ENCODE assay signal across 24 mouse cellular contexts in the genomic region with DNA sequence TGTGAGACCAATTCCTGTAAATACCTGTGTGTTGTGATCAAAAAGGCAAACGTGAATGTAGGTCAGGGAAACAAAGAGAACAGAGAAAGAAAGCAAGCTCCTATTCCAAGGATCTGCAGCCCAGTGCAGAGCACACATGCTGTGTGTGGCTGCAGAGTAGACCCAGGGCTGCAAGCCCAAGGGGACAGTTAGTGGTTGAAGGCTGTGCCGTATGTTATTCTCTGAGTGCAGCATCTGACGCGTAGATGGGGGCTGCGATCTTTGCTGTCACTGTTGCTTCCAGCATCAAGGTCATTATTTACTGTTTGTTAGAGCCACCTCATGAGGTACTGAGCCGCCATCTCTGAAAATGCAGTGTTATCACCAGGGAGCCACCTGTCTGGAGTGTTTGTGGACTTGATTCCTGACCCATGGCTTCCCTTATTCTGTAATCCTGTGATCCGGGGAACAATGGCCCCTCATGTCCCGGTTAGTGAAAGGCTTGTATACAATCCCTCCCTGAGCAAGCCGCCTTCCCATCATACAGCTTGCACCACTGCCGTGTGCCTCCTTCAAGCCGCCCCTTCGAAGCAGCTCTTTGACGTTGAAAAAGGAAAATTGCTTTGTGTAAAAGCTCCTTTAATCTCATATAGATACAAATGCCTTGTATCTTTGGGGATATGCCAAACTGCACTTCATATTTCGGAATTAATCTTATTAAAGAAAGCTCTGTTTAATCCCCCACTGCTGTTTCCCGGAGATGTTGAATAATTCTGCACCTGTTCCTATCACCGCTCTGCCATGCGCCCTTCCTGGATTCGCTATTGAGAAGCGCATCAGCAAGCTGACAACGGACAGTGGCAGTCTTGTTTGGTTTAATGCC. TPM values are rescaled to one million over a fixed set of nuclear protein-coding genes. Genes with fewer than 3 reads are reported as not detected.
DNase-seq lines count a peak whose midpoint lies in the region; ATAC-seq lines count a peak whose summit lies in the region.
"Had no signal": no experiment of that assay in that cellular context is flagged by ENCODE, and none has a peak within 500 bp of the region (broad histone marks: within the 10 kb centered on the region; RNA-seq: fewer than 3 reads in every experiment).

No protein-coding gene starts in this region.

- DNase-seq in layer of hippocampus, postnatal 10 days (ENCODE audit: low spot score in 2 of 2), result peak; percentile 16 to 21
- no peak for DNase-seq in layer of hippocampus, postnatal 14 days (ENCODE audit: low spot score in 2 of 2)
- DNase-seq in retina, embryonic 14.5 days (ENCODE audit: low spot score), result peak; percentile 28
- DNase-seq in thymus, postnatal 14 days, result no peak
- no peak for DNase-seq in right cerebral cortex, adult 18-20 months
- DNase-seq: gastrocnemius, postnatal 10 days; heart, adult 2 months; liver; lung, adult 18-20 months; thymus, postnatal 25 days had no signal

- no peaks in the 10 kb centered on the region for H3K36me3 ChIP-seq in forebrain, embryonic 15.5 days
- H3K36me3 ChIP-seq in midbrain, embryonic 13.5 days, result no peaks in the 10 kb centered on the region
- no peaks in the 10 kb centered on the region for H3K36me3 ChIP-seq in intestine, embryonic 15.5 days
- H3K36me3 ChIP-seq: embryonic facial prominence, embryonic 12.5 days had no signal

- no peaks in the 10 kb centered on the region for H3K27me3 ChIP-seq in forebrain, embryonic 15.5 days
- no peaks in the 10 kb centered on the region for H3K27me3 ChIP-seq in midbrain, embryonic 13.5 days
- H3K27me3 ChIP-seq in intestine, embryonic 15.5 days (replicated peaks), result no peaks in the 10 kb centered on the region
- H3K27me3 ChIP-seq: embryonic facial prominence, embryonic 12.5 days; Patski had no signal

- peak overlapping the region; percentile 32 for H3K9ac ChIP-seq in forebrain, embryonic 15.5 days (replicated peaks)
- H3K9ac ChIP-seq in midbrain, embryonic 13.5 days (replicated peaks), result peak overlapping the region; percentile 48
- H3K9ac ChIP-seq in intestine, embryonic 15.5 days, result no peak overlapping the region
- H3K9ac ChIP-seq: embryonic facial prominence, embryonic 12.5 days had no signal

- peaks cover 15% of the 10 kb centered on the region for H3K4me1 ChIP-seq in forebrain, embryonic 15.5 days
- H3K4me1 ChIP-seq in midbrain, embryonic 13.5 days (replicated peaks), result peaks cover 21% of the 10 kb centered on the region
- no peaks in the 10 kb centered on the region for H3K4me1 ChIP-seq in intestine, embryonic 15.5 days (replicated peaks)
- H3K4me1 ChIP-seq: embryonic facial prominence, embryonic 12.5 days had no signal

- H3K9me3 ChIP-seq in forebrain, embryonic 15.5 days, result no peaks in the 10 kb centered on the region
- H3K9me3 ChIP-seq in midbrain, embryonic 13.5 days, result peaks cover 4% of the 10 kb centered on the region; the same call in 1 of the 2 replicates
- H3K9me3 ChIP-seq in intestine, embryonic 15.5 days, result no peaks in the 10 kb centered on the region
- H3K9me3 ChIP-seq: embryonic facial prominence, embryonic 12.5 days had no signal

- peak overlapping the region; percentile 19; the same call in 1 of the 2 replicates for H3K4me2 ChIP-seq in forebrain, embryonic 15.5 days (replicated peaks)
- H3K4me2 ChIP-seq in midbrain, embryonic 13.5 days (replicated peaks), result peak overlapping the region; percentile 39
- H3K4me2 ChIP-seq in intestine, embryonic 15.5 days (replicated peaks), result no peak overlapping the region
- H3K4me2 ChIP-seq: embryonic facial prominence, embryonic 12.5 days had no signal

- ATAC-seq in forebrain, embryonic 15.5 days (replicated peaks), result peak; percentile 71
- peak; percentile 89 for ATAC-seq in midbrain, embryonic 13.5 days
- ATAC-seq in intestine, embryonic 15.5 days, result no peak
- ATAC-seq: Patski had no signal

- WGBS in forebrain, embryonic 15.5 days, result 21% methylated on average over 20 of the region's 20 CpGs
- WGBS in midbrain, embryonic 13.5 days, result 17% methylated on average over 20 of the region's 20 CpGs
- WGBS in intestine, embryonic 15.5 days, result 61% methylated on average over 20 of the region's 20 CpGs

- H3K27ac ChIP-seq in forebrain, embryonic 15.5 days (replicated peaks), result peak overlapping the region; percentile 47; the same call in 1 of the 2 replicates
- peak overlapping the region; percentile 82 for H3K27ac ChIP-seq in midbrain, embryonic 13.5 days
- H3K27ac ChIP-seq in intestine, embryonic 15.5 days, result no peak overlapping the region
- H3K27ac ChIP-seq: embryonic facial prominence, embryonic 12.5 days; heart, adult 2 months; kidney, postnatal 0 days had no signal

- no peak overlapping the region; the same call in 1 of the 2 replicates for H3K4me3 ChIP-seq in forebrain, embryonic 15.5 days
- 0 out of 2 replicates have a peak overlapping the region, but pooled peaks have one; percentile 12 for H3K4me3 ChIP-seq in midbrain, embryonic 13.5 days (replicated peaks)
- no peak overlapping the region for H3K4me3 ChIP-seq in intestine, embryonic 15.5 days (replicated peaks)
- H3K4me3 ChIP-seq: embryonic facial prominence, embryonic 12.5 days; heart, adult 2 months had no signal

RNA-seq across cellular contexts. Expression of a gene that starts 5.1 kb away (rescaled TPM):
- total RNA-seq in layer of hippocampus, postnatal 10 days (2021), result not detected
- total RNA-seq in layer of hippocampus, postnatal 14 days (2021), result not detected
- polyA plus RNA-seq in forebrain, embryonic 15.5 days (2015; fragmentation: Nextera tagmentation; extraction: Ambion mirVana), result not detected in 2 replicates
- not detected in 2 replicates for polyA plus RNA-seq in midbrain, embryonic 13.5 days (2015; fragmentation: Nextera tagmentation; extraction: Ambion mirVana)
- not detected in 2 replicates for polyA plus RNA-seq in intestine, embryonic 15.5 days (2015; fragmentation: Nextera tagmentation; extraction: Ambion mirVana)
- total RNA-seq: adrenal gland, postnatal 4 days; common myeloid progenitor, adult 5-6 weeks; gastrocnemius, postnatal 10 days; heart, adult 2 months; left cerebral cortex, postnatal 10 days; megakaryocyte progenitor cell, adult 5-6 weeks had no signal
- polyA plus RNA-seq: embryonic facial prominence, embryonic 12.5 days; heart, adult 2 months; heart, postnatal 0 days; intestine, embryonic 14.5 days; Patski; small intestine, adult 2 months; stomach, embryonic 16.5 days had no signal

RNA-seq across cellular contexts. Expression of a gene that starts 54.3 kb away (rescaled TPM):
- not detected for total RNA-seq in layer of hippocampus, postnatal 10 days (2021)
- not detected for total RNA-seq in layer of hippocampus, postnatal 14 days (2021)
- polyA plus RNA-seq in forebrain, embryonic 15.5 days (2015; fragmentation: Nextera tagmentation; extraction: Ambion mirVana), result not detected in 2 replicates
- polyA plus RNA-seq in midbrain, embryonic 13.5 days (2015; fragmentation: Nextera tagmentation; extraction: Ambion mirVana), result not detected in 2 replicates
- polyA plus RNA-seq in intestine, embryonic 15.5 days (2015; fragmentation: Nextera tagmentation; extraction: Ambion mirVana), result not detected in 2 replicates
- total RNA-seq: adrenal gland, postnatal 4 days; common myeloid progenitor, adult 5-6 weeks; gastrocnemius, postnatal 10 days; heart, adult 2 months; left cerebral cortex, postnatal 10 days; megakaryocyte progenitor cell, adult 5-6 weeks had no signal
- polyA plus RNA-seq: embryonic facial prominence, embryonic 12.5 days; heart, postnatal 0 days; intestine, embryonic 14.5 days; kidney, postnatal 0 days; Patski; small intestine, adult 2 months; stomach, embryonic 16.5 days had no signal

Comparison
In these comparisons a context has a peak if more than half of its experiments do, and no peak if none do; other contexts are left out.
1. DNase-seq: peak in layer of hippocampus, postnatal 10 days (2 of 2) and retina, embryonic 14.5 days (single experiment); none in layer of hippocampus, postnatal 14 days (0 of 2), thymus, postnatal 14 days (single experiment) and right cerebral cortex, adult 18-20 months (single experiment).